Mouse (Mus musculus): Measurements from ENCODE around the gene Cct2. TPM values are rescaled to one million over a fixed set of nuclear protein-coding genes. Genes with fewer than 3 reads are reported as not detected.

The Cct2 gene
- polyA plus RNA-seq, 1 experiment from 2014 or later, result 263 TPM

GRCm38 (mm10) chr10:117013689-117014390 lies 49.8 kb downstream of the Cct2 start:
- peak; percentile 60; the same call in 1 of the 2 replicates for ATAC-seq (ENCODE audit: low FRiP score)
- WGBS, result 41% methylated on average over 12 of the region's 12 CpGs
- Histone ChIP-seq H3K4me2 (no peak overlapping the region), H3K9ac (no peak overlapping the region), H3K27ac (no peak overlapping the region), H3K36me3 (replicated peaks) (no peaks in the 10 kb centered on the region), H3K4me3 (replicated peaks) (no peak overlapping the region), H3K9me3 (no peaks in the 10 kb centered on the region), H3K27me3 (no peaks in the 10 kb centered on the region), H3K4me1 (peaks cover 16% of the 10 kb centered on the region)

- Histone ChIP-seq H3K9me3 (no peaks in the 10 kb centered on the region), H3K4me2 (no peak overlapping the region), H3K36me3 (replicated peaks) (no peaks in the 10 kb centered on the region), H3K27me3 (no peaks in the 10 kb centered on the region), H3K27ac (no peak overlapping the region), H3K9ac (no peak overlapping the region), H3K4me3 (replicated peaks) (no peak overlapping the region), H3K4me1 (peaks cover 8% of the 10 kb centered on the region; the same call in 1 of the 2 replicates)
- no peak for ATAC-seq (ENCODE audit: low FRiP score)
- 48% methylated on average over 8 of the region's 8 CpGs for WGBS
These were observed 52.6 kb downstream of the Cct2 start for GRCm38 (mm10) chr10:117011047-117011446.

GRCm38 (mm10) chr10:117009691-117010090 lies 53.9 kb downstream of the Cct2 start:
- Histone ChIP-seq H3K9ac (no peak overlapping the region), H3K4me3 (replicated peaks) (no peak overlapping the region), H3K4me2 (no peak overlapping the region), H3K27me3 (no peaks in the 10 kb centered on the region), H3K9me3 (no peaks in the 10 kb centered on the region), H3K27ac (no peak overlapping the region), H3K36me3 (replicated peaks) (no peaks in the 10 kb centered on the region), H3K4me1 (peaks cover 6% of the 10 kb centered on the region; the same call in 1 of the 2 replicates)
- WGBS, result 89% methylated on average over 6 of the region's 6 CpGs
- ATAC-seq (ENCODE audit: low FRiP score), result no peak

GRCm38 (mm10) chr10:117005707-117006464 lies 57.7 kb downstream of the Cct2 start:
- no peak overlapping the region for H3K27ac ChIP-seq
- no peaks in the 10 kb centered on the region for H3K4me1 ChIP-seq

GRCm38 (mm10) chr10:117004695-117005094 lies 58.9 kb downstream of the Cct2 start:
- Histone ChIP-seq H3K27ac (no peak overlapping the region), H3K9me3 (no peaks in the 10 kb centered on the region), H3K4me3 (replicated peaks) (no peak overlapping the region), H3K36me3 (replicated peaks) (no peaks in the 10 kb centered on the region), H3K4me2 (no peak overlapping the region), H3K9ac (no peak overlapping the region), H3K4me1 (no peaks in the 10 kb centered on the region), H3K27me3 (no peaks in the 10 kb centered on the region)
- no peak for ATAC-seq (ENCODE audit: low FRiP score)
- 78% methylated on average over 5 of the region's 5 CpGs for WGBS

More at GRCm38 (mm10) chr10:117005707-117006464, 57.7 kb downstream of the Cct2 start:
- Histone ChIP-seq H3K9ac (no peak overlapping the region), H3K4me2 (no peak overlapping the region), H3K27me3 (no peaks in the 10 kb centered on the region), H3K9me3 (no peaks in the 10 kb centered on the region), H3K36me3 (replicated peaks) (no peaks in the 10 kb centered on the region), H3K4me3 (replicated peaks) (no peak overlapping the region)
- WGBS, result 83% methylated on average over 12 of the region's 12 CpGs
- no peak for ATAC-seq (ENCODE audit: low FRiP score)

Other genes starting within 250 kb of the Cct2 start
- gene Myrfl, start 166.9 kb downstream of the Cct2 start, polyA plus RNA-seq (2016; fragmentation: Nextera tagmentation; extraction: Ambion mirVana), result 0.06 and 0.08 TPM in 2 replicates
- gene Rab3ip, start 113.0 kb downstream of the Cct2 start, polyA plus RNA-seq (2016; fragmentation: Nextera tagmentation; extraction: Ambion mirVana), result 42.6 and 47.2 TPM in 2 replicates
- gene Gm10271, start 91.2 kb downstream of the Cct2 start, polyA plus RNA-seq (2016; fragmentation: Nextera tagmentation; extraction: Ambion mirVana), result not detected in 2 replicates
- 0.09 TPM in 1 of 2 replicates, not detected in the other for gene Best3, start 77.5 kb downstream of the Cct2 start, polyA plus RNA-seq (2016; fragmentation: Nextera tagmentation; extraction: Ambion mirVana)
- gene Lrrc10, start 18.5 kb downstream of the Cct2 start, polyA plus RNA-seq (2016; fragmentation: Nextera tagmentation; extraction: Ambion mirVana), result not detected in 2 replicates
- 23.6 and 25.6 TPM in 2 replicates for gene Frs2, start 84.7 kb upstream of the Cct2 start, polyA plus RNA-seq (2016; fragmentation: Nextera tagmentation; extraction: Ambion mirVana)
- 140 and 144 TPM in 2 replicates for gene Yeats4, start 160.7 kb upstream of the Cct2 start, polyA plus RNA-seq (2016; fragmentation: Nextera tagmentation; extraction: Ambion mirVana)
- gene 9530003J23Rik, start 174.9 kb upstream of the Cct2 start, polyA plus RNA-seq (2016; fragmentation: Nextera tagmentation; extraction: Ambion mirVana), result not detected in 2 replicates
- 7.7 and 9.1 TPM in 2 replicates for gene Lyz2, start 218.5 kb upstream of the Cct2 start, polyA plus RNA-seq (2016; fragmentation: Nextera tagmentation; extraction: Ambion mirVana)
- gene Lyz1, start 229.1 kb upstream of the Cct2 start, polyA plus RNA-seq (2016; fragmentation: Nextera tagmentation; extraction: Ambion mirVana), result not detected in 2 replicates

All from forebrain, embryonic 12.5 days (tissue).